In genomic region chr6:108870421-108870820, GRCm38 (mm10) we compare ENCODE assay signal across 31 mouse cellular contexts.
"Had no signal": no experiment of that assay in that cellular context is flagged by ENCODE, and none has a peak within 500 bp of the region (broad histone marks: within the 10 kb centered on the region; RNA-seq: fewer than 3 reads in every experiment).

No protein-coding gene starts in this region.

- ATAC-seq: liver, embryonic 12.5 days; liver, postnatal 0 days; lung, postnatal 0 days; midbrain, embryonic 13.5 days; midbrain, embryonic 15.5 days; midbrain, embryonic 16.5 days had no signal

- H3K4me2 ChIP-seq: limb, embryonic 12.5 days; limb, embryonic 13.5 days; limb, embryonic 15.5 days; liver, embryonic 11.5 days; liver, embryonic 12.5 days; liver, embryonic 13.5 days; liver, embryonic 15.5 days; lung, embryonic 14.5 days; lung, embryonic 15.5 days; midbrain, embryonic 11.5 days; midbrain, embryonic 12.5 days; midbrain, embryonic 13.5 days; midbrain, embryonic 15.5 days had no signal

- H3K4me1 ChIP-seq: limb, embryonic 10.5 days; limb, embryonic 12.5 days; limb, embryonic 15.5 days; liver, embryonic 12.5 days; liver, embryonic 13.5 days; liver, embryonic 15.5 days; lung, embryonic 15.5 days; midbrain, embryonic 10.5 days; midbrain, embryonic 12.5 days; midbrain, embryonic 15.5 days had no signal

- H3K9me3 ChIP-seq: limb, embryonic 10.5 days; limb, embryonic 12.5 days; limb, embryonic 13.5 days; limb, embryonic 15.5 days; liver, embryonic 12.5 days; liver, embryonic 13.5 days; liver, embryonic 15.5 days; lung, embryonic 15.5 days; midbrain, embryonic 10.5 days; midbrain, embryonic 12.5 days; midbrain, embryonic 13.5 days; midbrain, embryonic 15.5 days had no signal

- H3K4me3 ChIP-seq: limb, embryonic 10.5 days; limb, embryonic 12.5 days; limb, embryonic 13.5 days; limb, embryonic 15.5 days; liver, embryonic 12.5 days; liver, embryonic 13.5 days; liver, embryonic 15.5 days; lung, embryonic 15.5 days; megakaryocyte, embryonic 14.5 days; midbrain, embryonic 10.5 days; midbrain, embryonic 12.5 days; midbrain, embryonic 13.5 days; midbrain, embryonic 15.5 days; myocyte had no signal

- H3K36me3 ChIP-seq: limb, embryonic 10.5 days; limb, embryonic 12.5 days; limb, embryonic 13.5 days; limb, embryonic 15.5 days; liver, embryonic 12.5 days; liver, embryonic 13.5 days; liver, embryonic 15.5 days; lung, embryonic 15.5 days; midbrain, embryonic 10.5 days; midbrain, embryonic 12.5 days; midbrain, embryonic 13.5 days; midbrain, embryonic 15.5 days had no signal

- DNase-seq: left cerebral cortex, postnatal 4 days; liver; liver, embryonic 13.5 days; liver, postnatal 0 days; lung, adult 18-20 months; lung, adult 2 months; lung, embryonic 14.5 days; lung, postnatal 10 days; lung, postnatal 14 days; lung, postnatal 36 days; lung, postnatal 4 days; midbrain, embryonic 14.5 days had no signal

- H3K9ac ChIP-seq: limb, embryonic 12.5 days; limb, embryonic 13.5 days; limb, embryonic 15.5 days; liver, embryonic 12.5 days; liver, embryonic 13.5 days; liver, embryonic 14.5 days; liver, embryonic 15.5 days; liver, postnatal 0 days; lung, embryonic 14.5 days; lung, embryonic 15.5 days; midbrain, embryonic 12.5 days; midbrain, embryonic 13.5 days; midbrain, embryonic 15.5 days had no signal

- H3K27ac ChIP-seq: limb, embryonic 10.5 days; limb, embryonic 12.5 days; limb, embryonic 13.5 days; limb, embryonic 15.5 days; liver, embryonic 12.5 days; liver, embryonic 13.5 days; liver, embryonic 14.5 days; liver, embryonic 15.5 days; lung, embryonic 15.5 days; macrophage; midbrain, embryonic 10.5 days; midbrain, embryonic 12.5 days; midbrain, embryonic 13.5 days; midbrain, embryonic 15.5 days had no signal

- H3K27me3 ChIP-seq: limb, embryonic 12.5 days; limb, embryonic 13.5 days; limb, embryonic 15.5 days; liver, embryonic 12.5 days; liver, embryonic 13.5 days; liver, embryonic 15.5 days; lung, embryonic 15.5 days; megakaryocyte, embryonic 14.5 days; midbrain, embryonic 12.5 days; midbrain, embryonic 13.5 days; midbrain, embryonic 15.5 days had no signal
